Mouse (Mus musculus) kidney, postnatal 36 days (tissue): ENCODE measurements around the gene S100a1.

Experiments used
- DNase-seq, 2 experiments: peaks; one replicate each; pipeline ENCODE4 v3.0.0; 2021 to 2022; ENCODE audit warnings: mixed read lengths in 2 of 2

S100a1 gene

DNA sequence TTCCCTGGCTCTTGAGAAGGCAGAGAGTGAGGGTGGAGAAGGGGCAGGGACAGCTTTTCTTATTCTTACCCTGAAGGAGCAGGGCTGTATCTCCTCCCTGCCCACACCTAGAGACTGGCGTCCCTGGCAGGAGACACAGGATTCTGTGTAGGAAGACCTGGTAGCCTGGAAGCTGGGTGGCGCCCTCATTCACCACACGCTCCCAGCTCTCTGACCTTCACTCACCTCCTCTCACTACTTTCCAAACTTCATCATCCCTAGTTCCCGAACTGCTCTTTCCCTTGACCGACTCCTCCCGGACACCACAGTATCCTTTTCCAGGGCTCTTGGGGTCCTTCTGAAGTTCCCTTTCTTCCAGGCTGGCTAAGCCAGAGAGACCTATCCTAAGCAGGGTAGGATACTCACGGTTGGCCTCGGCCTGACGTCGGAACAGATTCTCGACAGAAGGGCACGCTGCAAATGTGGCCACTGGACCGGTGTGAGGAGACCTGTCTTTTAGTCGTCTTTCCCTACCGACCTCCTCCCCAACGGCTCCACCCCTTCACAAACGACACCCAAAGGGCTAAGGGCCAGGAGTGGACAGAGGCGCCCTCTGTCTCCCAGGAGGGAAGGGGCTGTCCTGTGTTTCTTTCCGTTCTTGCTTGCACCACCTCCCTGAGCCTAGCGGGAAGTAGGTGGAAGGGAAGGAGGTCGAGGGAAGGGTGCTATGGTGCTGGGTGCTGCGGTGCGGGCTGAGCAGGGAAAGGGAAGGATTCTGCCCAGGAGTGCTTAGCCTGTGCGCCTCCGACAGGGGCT is at the start of gene S100a1, which contains the start of gene S100a13:
TSS of gene S100a1 (minus strand) at position 597 of the 795 bp plus-strand sequence.
TSS of gene S100a13 (plus strand) at position 640 of the 795 bp plus-strand sequence.
- DNase-seq, result peak; percentile 88 to 93

DNA sequence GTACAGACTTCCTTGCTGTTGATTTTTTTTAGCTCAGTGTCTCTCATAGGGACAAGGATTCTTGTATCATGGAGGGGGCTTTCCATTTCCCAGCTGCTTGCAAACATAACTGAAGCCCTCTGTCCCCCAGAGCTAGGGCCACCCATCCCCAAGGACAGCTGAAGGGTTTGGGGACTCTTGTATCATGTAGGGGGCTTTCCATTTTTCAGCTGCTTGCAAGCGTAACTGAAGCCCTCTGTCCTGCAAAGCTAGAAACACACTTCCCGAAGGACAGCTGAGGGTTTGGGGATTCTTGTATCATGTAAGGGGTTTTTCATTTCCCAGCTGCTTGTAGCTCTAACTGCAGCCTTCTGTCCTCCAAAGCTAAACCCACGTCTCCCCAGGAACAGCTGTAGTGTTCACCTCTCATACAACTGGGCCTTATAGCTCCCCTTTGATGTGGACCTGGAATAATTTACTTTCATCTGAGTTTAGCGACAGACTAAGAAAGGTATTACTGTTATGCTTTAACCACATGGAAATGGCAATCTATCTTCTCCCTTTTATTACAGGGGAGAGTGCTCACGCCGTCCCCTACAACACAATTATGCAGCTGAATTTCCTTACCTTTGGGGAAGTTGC is 45.9 kb upstream of the S100a1 start, which contains the start of gene S100a3:
TSS of gene S100a3 (plus strand) at position 571 of the 621 bp plus-strand sequence.
- no peak for DNase-seq

GRCm38 (mm10) chr3:90555954-90556353 is 41.8 kb upstream of the S100a1 start:
- DNase-seq, result peak in 1 of 2 experiments; percentile 15

- no peak for DNase-seq
Measured at GRCm38 (mm10) chr3:90552231-90552630, 38.0 kb upstream of the S100a1 start.

DNA sequence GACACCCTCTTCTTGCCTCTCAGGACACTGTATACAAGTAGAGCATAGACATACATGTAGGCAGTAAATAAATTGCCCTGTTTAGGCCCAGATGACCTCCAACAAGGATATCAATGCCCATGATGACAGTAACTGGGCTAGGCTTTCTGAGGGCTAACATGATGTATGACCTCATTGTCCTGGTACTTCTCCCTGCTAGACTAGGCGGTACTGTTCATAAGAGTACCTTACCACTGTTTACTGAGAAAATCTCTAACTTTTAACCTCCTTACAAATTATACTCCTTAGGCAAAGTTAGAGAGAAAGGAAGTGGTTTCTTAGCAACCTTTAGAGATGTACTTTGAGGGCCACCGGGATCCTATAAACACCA is 36.2 kb upstream of the S100a1 start:
- DNase-seq, result no peak

- peak in 1 of 2 experiments; percentile 45 for DNase-seq
Measured at GRCm38 (mm10) chr3:90549676-90550420, 35.7 kb upstream of the S100a1 start.

GRCm38 (mm10) chr3:90540904-90541303 is 26.7 kb upstream of the S100a1 start:
- DNase-seq, result peak; percentile 65 to 72

- DNase-seq, result no peak
Measured at GRCm38 (mm10) chr3:90537905-90538296, 23.7 kb upstream of the S100a1 start.

DNA sequence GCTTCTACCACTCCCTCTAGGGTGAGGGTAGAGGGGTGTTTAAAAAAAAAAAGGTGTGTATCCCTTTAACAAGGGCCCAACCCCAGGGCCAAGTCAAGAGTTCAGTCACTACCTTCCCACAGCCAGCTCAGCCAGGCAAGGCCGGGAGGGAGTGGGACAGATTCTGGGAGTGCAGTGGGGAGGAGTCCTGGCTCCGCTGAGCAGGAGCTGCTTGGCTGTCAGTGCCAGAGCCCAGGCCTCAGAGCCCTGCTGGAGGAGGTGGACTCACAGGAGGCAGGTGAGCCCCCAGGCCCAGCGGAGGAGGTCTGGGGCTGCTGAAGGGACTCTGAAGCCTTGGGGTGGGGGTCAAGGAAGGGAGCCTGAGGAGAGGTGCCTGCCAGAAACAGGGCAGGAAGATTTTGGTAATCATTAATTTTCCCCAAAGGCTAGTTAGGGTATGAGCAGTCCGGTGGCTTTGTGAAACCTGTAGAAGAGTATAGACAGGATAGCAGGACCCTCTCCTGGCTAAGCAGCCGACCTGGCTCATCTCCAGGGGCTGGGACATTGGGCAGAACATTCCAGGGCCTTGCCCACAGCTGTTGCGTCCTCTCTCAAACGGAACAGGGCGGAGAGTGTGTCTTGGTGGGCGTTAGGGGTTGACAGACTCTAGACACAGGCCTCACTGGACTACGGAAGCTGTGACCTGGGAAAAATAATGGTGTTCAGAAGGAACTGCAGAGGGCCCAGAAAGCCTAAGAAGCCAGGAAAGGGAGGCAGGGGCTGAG is 23.1 kb upstream of the S100a1 start, which contains the start of gene S100a16:
TSS of gene S100a16 (plus strand) at position 114 of the 764 bp plus-strand sequence.
- peak; percentile 87 to 91 for DNase-seq

DNA sequence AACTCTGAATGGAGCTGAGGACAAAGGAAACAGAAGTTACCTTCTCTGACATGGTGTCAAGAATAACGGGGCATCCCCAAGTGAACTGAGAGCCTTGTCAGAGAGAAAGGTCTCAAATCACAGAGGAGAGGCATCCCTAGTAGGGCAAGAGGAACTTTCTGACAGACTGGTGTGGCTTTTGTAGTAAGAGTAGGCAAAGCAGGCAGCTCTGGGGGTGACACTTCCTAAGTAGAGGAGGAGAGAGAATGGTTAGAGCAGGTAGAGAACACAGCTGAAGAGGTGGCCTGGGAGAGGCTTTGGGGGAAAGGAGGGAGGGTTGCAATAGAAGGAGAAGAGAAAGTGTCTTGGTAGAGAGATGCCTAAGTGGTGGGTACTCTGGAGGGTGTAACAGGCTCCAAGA is 21.3 kb upstream of the S100a1 start:
- no peak for DNase-seq

DNA sequence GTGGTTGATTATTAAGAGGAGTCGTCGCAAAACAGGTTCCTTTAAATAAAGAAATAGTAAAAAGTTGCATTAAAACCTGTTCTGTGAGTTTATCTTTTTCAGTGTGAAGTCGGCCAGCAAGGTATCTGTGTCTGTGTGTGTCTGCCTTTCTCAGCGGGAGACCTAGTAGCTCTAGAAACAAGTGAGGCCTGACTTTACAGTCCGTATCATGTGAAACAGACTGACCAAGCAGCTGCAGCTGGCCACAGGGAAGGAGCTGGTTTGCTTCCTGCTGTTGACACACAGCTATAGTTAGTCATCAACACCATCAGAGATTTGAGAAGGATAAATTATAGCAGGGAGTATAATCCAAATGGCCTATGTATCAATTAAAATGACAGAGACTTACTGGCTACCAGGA is 17.5 kb upstream of the S100a1 start:
- no peak for DNase-seq

- no peak for DNase-seq
Measured at GRCm38 (mm10) chr3:90527291-90527873, 13.2 kb upstream of the S100a1 start.

DNA sequence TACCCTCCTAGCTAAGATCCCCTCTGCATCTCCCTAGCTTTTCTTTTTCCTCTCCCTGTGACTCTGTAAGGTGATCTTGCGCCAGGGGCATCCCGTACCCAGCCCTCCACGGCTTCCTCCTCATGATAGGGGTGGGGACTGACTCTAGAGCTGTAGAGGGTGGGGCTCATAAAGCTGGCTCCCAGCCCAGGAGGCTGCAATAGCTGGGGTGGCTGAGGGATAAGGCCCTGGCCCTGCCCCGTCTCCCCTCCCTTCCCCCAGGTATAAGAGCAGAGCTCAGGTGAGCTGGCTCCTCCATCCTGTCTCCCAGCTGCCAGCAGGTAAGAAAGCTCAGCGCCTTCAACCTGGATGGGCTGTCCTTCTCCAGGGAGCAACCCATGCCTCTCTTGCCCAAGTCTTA is 12.4 kb upstream of the S100a1 start, which contains the start of gene S100a14:
TSS of gene S100a14 (plus strand) at position 277 of the 400 bp plus-strand sequence.
- DNase-seq, result no peak

DNA sequence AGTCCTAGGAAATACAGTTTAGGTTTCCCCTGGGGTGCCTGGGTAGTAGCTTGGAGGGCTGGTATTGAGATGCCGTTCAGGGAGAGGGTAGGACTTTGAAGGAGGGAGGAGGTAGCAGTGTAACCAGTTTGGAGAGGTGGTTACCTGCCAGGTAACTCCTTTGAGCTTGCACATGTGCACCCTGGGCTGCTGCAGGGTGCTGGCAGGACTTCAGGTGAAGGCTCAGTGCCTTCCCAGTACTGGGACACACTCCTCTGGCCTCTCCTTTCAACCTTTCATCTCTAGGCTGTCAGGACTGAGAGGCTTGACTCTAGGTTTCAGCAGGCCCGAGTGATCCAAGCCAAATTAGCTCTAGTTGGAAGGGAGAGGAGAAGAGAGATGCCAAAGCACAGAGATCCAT is 11.9 kb upstream of the S100a1 start:
- DNase-seq, result no peak

- peak; percentile 60 to 75 for DNase-seq
Measured at GRCm38 (mm10) chr3:90525421-90525820, 11.2 kb upstream of the S100a1 start.

- DNase-seq, result no peak
Measured at GRCm38 (mm10) chr3:90517711-90518110, 3.5 kb upstream of the S100a1 start.

DNA sequence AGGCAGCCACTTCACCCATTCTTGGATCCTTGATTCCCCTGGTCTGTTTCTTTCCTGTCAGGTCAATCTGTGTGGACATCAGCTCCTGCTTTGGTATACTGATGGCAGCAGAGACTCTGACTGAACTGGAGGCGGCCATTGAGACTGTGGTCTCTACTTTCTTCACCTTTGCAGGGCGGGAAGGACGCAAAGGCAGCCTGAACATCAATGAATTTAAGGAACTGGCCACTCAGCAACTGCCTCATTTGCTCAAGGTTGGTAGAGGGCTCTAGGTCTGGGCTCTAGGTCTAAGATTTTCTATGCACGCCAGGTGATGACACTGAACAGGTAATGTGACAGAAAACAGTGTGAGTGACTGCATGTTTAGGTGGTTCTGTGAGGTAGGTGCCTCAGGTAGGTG is 1.6 kb upstream of the S100a1 start:
- no peak for DNase-seq

GRCm38 (mm10) chr3:90515242-90515641 is 1.1 kb upstream of the S100a1 start:
- peak; percentile 76 to 79 for DNase-seq

DNA sequence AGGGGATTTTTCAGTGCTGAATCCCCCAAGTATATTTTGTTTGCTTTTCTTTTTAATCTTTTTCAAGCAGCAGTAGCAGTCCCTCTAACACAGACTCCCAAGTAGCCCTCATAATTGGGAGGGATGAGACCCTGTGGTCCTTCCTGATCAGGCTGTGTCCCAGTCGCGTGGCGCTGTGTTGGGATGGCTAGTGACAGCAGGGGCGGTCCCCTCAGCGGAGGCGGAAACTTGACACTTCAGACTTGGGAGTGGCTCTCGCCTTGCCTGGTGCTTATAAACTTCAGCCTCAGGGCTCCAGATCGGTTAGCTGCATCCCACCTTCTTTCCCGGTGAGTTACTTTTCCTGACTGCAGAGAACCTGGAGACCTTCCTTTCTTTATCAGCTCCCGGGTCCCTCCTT is 499 bp upstream of the S100a1 start:
- peak; percentile 81 to 85 for DNase-seq

- DNase-seq, result no peak
Measured at GRCm38 (mm10) chr3:90512948-90513642, 1.1 kb downstream of the S100a1 start.

GRCm38 (mm10) chr3:90512276-90512675 is 1.9 kb downstream of the S100a1 start:
- no peak for DNase-seq
